Mouse (Mus musculus) hindbrain, embryonic 14.5 days (tissue): ENCODE measurements around the gene Olfr718-ps1. TPM values are rescaled to one million over a fixed set of nuclear protein-coding genes. Genes with fewer than 3 reads are reported as not detected.

Source experiments
- ATAC-seq: fragments of 200-750 bp; cut with Nextera tagmentation; 2 replicates; pipeline ENCODE4 v1.8.0; 2017; ENCODE audit warnings: moderate number of reproducible peaks, mild to moderate bottlenecking, moderate TSS enrichment, moderate library complexity; ENCODE audit not compliant: low FRiP score
- DNase-seq: peaks from one replicate; pipeline ENCODE4 v3.0.0-alpha.2; 2015; ENCODE audit warnings: low spot score
- H3K27ac ChIP-seq: fragments of 300-500 bp; sonication (generic); 2 replicates; pipeline ENCODE4 v1.5.1; 2014; ENCODE audit warnings: mild to moderate bottlenecking, moderate library complexity
- H3K27me3 ChIP-seq: fragments of 300-500 bp; sonication (generic); 2 replicates; pipeline ENCODE4 v1.6.1; 2014; ENCODE audit warnings: mild to moderate bottlenecking, low read length, mixed read lengths; ENCODE audit not compliant: control insufficient read depth, insufficient read depth
- H3K36me3 ChIP-seq: fragments of 300-500 bp; sonication (generic); replicated peaks from 2 replicates; pipeline ENCODE4 v1.6.1; 2014; ENCODE audit not compliant: control insufficient read depth, insufficient read depth
- H3K4me1 ChIP-seq: fragments of 300-500 bp; sonication (generic); replicated peaks from 2 replicates; pipeline ENCODE4 v1.6.1; 2014; ENCODE audit warnings: antibody characterized with exemption, low read length, mixed read lengths; ENCODE audit not compliant: control insufficient read depth, insufficient read depth
- H3K4me2 ChIP-seq: fragments of 300-500 bp; sonication (generic); replicated peaks from 2 replicates; pipeline ENCODE4 v1.6.1; 2014; ENCODE audit warnings: mild to moderate bottlenecking, moderate library complexity
- H3K4me3 ChIP-seq: fragments of 300-500 bp; sonication (generic); replicated peaks from 2 replicates; pipeline ENCODE4 v1.5.1; 2014; ENCODE audit warnings: mild to moderate bottlenecking, low read length
- H3K9ac ChIP-seq: fragments of 300-500 bp; sonication (generic); 2 replicates; pipeline ENCODE4 v1.6.1; 2014
- H3K9me3 ChIP-seq: fragments of 300-500 bp; sonication (generic); 2 replicates; pipeline ENCODE4 v1.6.1; 2016; ENCODE audit warnings: low read length; ENCODE audit not compliant: control insufficient read depth
- WGBS: fragments of 180-500 bp; shearing (Covaris S2); extraction: QIAGEN DNeasy Blood & Tissue Kit; methylation state at CpG from one replicate; pipeline ENCODE4 v1.1.7; 2014; 5-methylcytosine and 5-hydroxymethylcytosine counted together
- polyA plus RNA-seq: library from polyadenylated mRNA; unstranded; fragments of >200 nt; fragmentation: Nextera tagmentation; extraction: Ambion mirVana; gene quantifications from 2 replicates; pipeline ENCODE4 v1.2.1, GENCODE M21; 2014

Gene Olfr718-ps1
- polyA plus RNA-seq, 1 experiment from 2014 or later = 0.07 TPM

GRCm38 (mm10) chr5:143122673-143123072, 24.7 kb downstream of the Olfr718-ps1 start:
- no peaks in the 10 kb centered on the region for H3K9me3 ChIP-seq
- DNase-seq = no peak
- no peak overlapping the region for H3K27ac ChIP-seq
- H3K4me1 ChIP-seq = 0 out of 2 replicates have a peak, but pooled peaks cover 8% of the 10 kb centered on the region
- H3K36me3 ChIP-seq = no peaks in the 10 kb centered on the region
- ATAC-seq = no peak
- WGBS = 42% methylated on average over 1 of the region's 1 CpGs
- H3K27me3 ChIP-seq = no peaks in the 10 kb centered on the region
- H3K4me2 ChIP-seq = no peak overlapping the region
- H3K9ac ChIP-seq = no peak overlapping the region
- H3K4me3 ChIP-seq = no peak overlapping the region

DNA sequence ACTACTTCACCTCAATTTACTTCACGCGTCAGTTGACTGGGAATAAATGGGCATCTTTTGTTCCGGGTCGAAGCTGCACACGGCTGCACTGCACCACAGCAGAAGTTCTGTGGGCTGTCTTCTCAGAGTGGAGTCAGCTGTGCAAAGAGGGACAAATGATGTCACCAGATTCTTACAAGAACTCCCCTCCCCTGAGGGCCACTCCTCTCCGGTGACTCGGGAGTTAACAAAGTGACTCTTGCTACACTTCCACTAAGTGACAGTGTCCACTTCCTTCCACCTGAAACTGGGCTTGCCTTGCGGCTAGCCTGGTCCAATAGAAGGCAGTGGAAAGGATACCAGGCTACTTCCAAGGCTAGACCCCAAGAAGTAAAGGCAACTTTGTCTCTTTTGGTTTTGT, 25.3 kb downstream of the Olfr718-ps1 start:
- no peak for DNase-seq
- Histone ChIP-seq H3K27ac (no peak overlapping the region), H3K4me3 (no peak overlapping the region), H3K4me1 (0 out of 2 replicates have a peak, but pooled peaks cover 8% of the 10 kb centered on the region), H3K4me2 (no peak overlapping the region), H3K36me3 (no peaks in the 10 kb centered on the region), H3K9me3 (no peaks in the 10 kb centered on the region), H3K9ac (no peak overlapping the region), H3K27me3 (no peaks in the 10 kb centered on the region)
- ATAC-seq = no peak
- 83% methylated on average over 8 of the region's 8 CpGs for WGBS

- Histone ChIP-seq H3K4me3 (peak within 1 kb of the TSS; percentile 95), H3K36me3 (no peaks in the 10 kb centered on the region), H3K4me1 (peaks cover 12% of the 10 kb centered on the region; the same call in 1 of the 2 replicates), H3K9ac (peak within 1 kb of the TSS; percentile 79), H3K4me2 (peak within 1 kb of the TSS; percentile 97), H3K27ac (peak within 1 kb of the TSS; percentile 87), H3K9me3 (no peaks in the 10 kb centered on the region), H3K27me3 (no peaks in the 10 kb centered on the region)
- DNase-seq (peak; percentile 94), ATAC-seq (peak; percentile 95)
- WGBS = 2% methylated on average over 84 of the region's 110 CpGs
These were observed 34.8 kb downstream of the Olfr718-ps1 start, which contains the start of gene Rnf216 for GRCm38 (mm10) chr5:143112281-143113246. Gene Rnf216 (minus strand): TSS chr5:143112994.

DNA sequence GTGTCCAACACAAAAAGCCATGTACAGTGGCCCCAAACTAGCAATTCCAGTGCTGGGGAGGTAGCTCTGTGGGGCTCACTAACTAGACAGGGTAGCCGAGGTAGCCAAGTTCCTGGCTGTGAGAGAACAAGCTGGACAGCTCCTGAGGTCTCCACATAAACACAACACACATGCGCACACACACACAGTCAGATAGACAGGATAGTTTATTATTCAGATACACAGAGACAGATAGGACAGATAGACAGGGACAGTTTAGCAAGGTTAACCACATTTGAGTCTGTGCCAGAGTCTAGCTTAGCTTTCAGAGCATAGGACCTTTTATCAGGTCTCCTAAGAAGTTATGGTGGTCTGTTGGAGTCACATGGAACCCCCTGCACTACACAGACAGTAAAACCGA, 40.5 kb downstream of the Olfr718-ps1 start:
- DNase-seq = no peak
- Histone ChIP-seq H3K36me3 (no peaks in the 10 kb centered on the region), H3K27ac (no peak overlapping the region), H3K27me3 (no peaks in the 10 kb centered on the region), H3K4me2 (no peak overlapping the region), H3K9me3 (no peaks in the 10 kb centered on the region), H3K4me3 (no peak overlapping the region), H3K4me1 (peaks cover 9% of the 10 kb centered on the region; the same call in 1 of the 2 replicates), H3K9ac (no peak overlapping the region)
- 96% methylated on average over 3 of the region's 3 CpGs for WGBS
- ATAC-seq = no peak

- 99% methylated on average over 2 of the region's 2 CpGs for WGBS
- ATAC-seq = no peak
- no peaks in the 10 kb centered on the region for H3K27me3 ChIP-seq
These were observed 44.1 kb downstream of the Olfr718-ps1 start for GRCm38 (mm10) chr5:143103231-143103630.

DNA sequence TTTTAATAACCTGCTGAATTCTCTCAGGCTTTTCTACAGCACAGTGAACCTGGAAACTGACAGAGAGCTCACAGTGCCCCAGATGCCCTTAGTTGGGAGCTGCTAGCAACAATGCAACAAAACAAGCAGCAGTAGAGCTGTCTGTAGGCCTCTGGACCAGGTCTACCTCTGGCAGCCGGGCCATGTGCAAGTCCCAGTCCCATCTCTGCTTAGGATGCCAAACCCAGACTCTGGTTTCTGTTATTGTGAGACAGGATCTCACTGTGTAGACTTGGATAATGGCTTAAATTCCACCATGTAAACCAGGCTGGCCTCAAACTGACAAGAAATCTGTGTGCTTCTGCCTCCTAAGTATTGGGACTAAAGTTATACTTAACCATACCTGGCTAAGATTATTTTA, 45.8 kb downstream of the Olfr718-ps1 start:
- Histone ChIP-seq H3K4me1 (0 out of 2 replicates have a peak, but pooled peaks cover 4% of the 10 kb centered on the region), H3K4me2 (no peak overlapping the region), H3K36me3 (no peaks in the 10 kb centered on the region), H3K4me3 (no peak overlapping the region), H3K27ac (no peak overlapping the region), H3K9ac (no peak overlapping the region), H3K9me3 (no peaks in the 10 kb centered on the region), H3K27me3 (no peaks in the 10 kb centered on the region)
- no peak for DNase-seq
- no peak for ATAC-seq
- WGBS = 92% methylated on average over 1 of the region's 1 CpGs

More at GRCm38 (mm10) chr5:143103231-143103630, 44.1 kb downstream of the Olfr718-ps1 start:
- no peak overlapping the region for H3K27ac ChIP-seq
- no peaks in the 10 kb centered on the region for H3K9me3 ChIP-seq
- no peak overlapping the region for H3K4me3 ChIP-seq
- H3K36me3 ChIP-seq = no peaks in the 10 kb centered on the region
- 0 out of 2 replicates have a peak, but pooled peaks cover 4% of the 10 kb centered on the region for H3K4me1 ChIP-seq
- no peak overlapping the region for H3K4me2 ChIP-seq
- no peak overlapping the region for H3K9ac ChIP-seq
- DNase-seq = no peak

DNA sequence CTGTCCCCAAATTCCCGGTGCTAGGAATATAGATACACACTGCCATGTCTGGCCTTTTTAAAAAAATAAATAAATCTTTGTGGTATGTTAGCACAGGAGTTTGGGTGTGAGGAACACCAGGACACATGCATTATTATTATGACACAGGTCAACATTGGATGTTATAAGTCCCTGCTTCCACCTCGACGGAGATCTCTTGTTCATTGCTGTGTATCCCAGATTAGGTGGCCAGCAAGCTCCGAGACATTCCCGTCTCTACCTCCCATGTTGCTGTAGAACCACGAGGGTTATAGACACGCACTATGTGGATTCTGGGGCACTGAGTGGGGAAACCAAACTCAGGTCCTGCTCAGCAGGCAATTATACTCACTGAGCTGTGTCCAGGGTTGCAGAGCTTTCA, 52.1 kb downstream of the Olfr718-ps1 start:
- Histone ChIP-seq H3K9ac (no peak overlapping the region), H3K9me3 (no peaks in the 10 kb centered on the region), H3K4me2 (no peak overlapping the region), H3K27me3 (no peaks in the 10 kb centered on the region), H3K4me3 (no peak overlapping the region), H3K36me3 (peaks cover 42% of the 10 kb centered on the region), H3K27ac (no peak overlapping the region), H3K4me1 (no peaks in the 10 kb centered on the region)
- no peak for DNase-seq
- WGBS = 92% methylated on average over 7 of the region's 7 CpGs
- no peak for ATAC-seq

- no peak for ATAC-seq
- Histone ChIP-seq H3K9me3 (no peaks in the 10 kb centered on the region), H3K9ac (no peak overlapping the region), H3K4me2 (no peak overlapping the region), H3K27ac (no peak overlapping the region), H3K36me3 (peaks cover 64% of the 10 kb centered on the region), H3K27me3 (no peaks in the 10 kb centered on the region), H3K4me3 (no peak overlapping the region), H3K4me1 (no peaks in the 10 kb centered on the region)
- 71% methylated on average over 3 of the region's 3 CpGs for WGBS
- DNase-seq = no peak
These were observed 54.5 kb downstream of the Olfr718-ps1 start for GRCm38 (mm10) chr5:143092891-143093290.

- Histone ChIP-seq H3K4me3 (no peak overlapping the region), H3K4me2 (no peak overlapping the region), H3K36me3 (peaks cover 80% of the 10 kb centered on the region), H3K27ac (no peak overlapping the region), H3K9me3 (no peaks in the 10 kb centered on the region), H3K27me3 (no peaks in the 10 kb centered on the region), H3K4me1 (no peaks in the 10 kb centered on the region), H3K9ac (no peak overlapping the region)
- DNase-seq (peak; percentile 73), ATAC-seq (no peak)
- 70% methylated on average over 4 of the region's 4 CpGs for WGBS
These were observed 62.5 kb downstream of the Olfr718-ps1 start for GRCm38 (mm10) chr5:143084898-143085297.
